Mouse (Mus musculus) kidney, embryonic 16.5 days (tissue): ENCODE results near the gene Per2. TPM values are rescaled to one million over a fixed set of nuclear protein-coding genes. Genes with fewer than 3 reads are reported as not detected.
"Not testable (repeated sequence)": the region's sequence is repeated elsewhere in the genome, so short reads cannot be mapped to it uniquely, and the experiment has no call there.

Source experiments
- ATAC-seq: fragments of 200-750 bp; cut with Nextera tagmentation; 2 replicates; pipeline ENCODE4 v1.8.0; 2017; ENCODE audit warnings: moderate TSS enrichment; ENCODE audit not compliant: low FRiP score, low TSS enrichment
- H3K27ac ChIP-seq: fragments of 300-500 bp; sonication (generic); 2 replicates; pipeline ENCODE4 v1.5.1; 2014; ENCODE audit warnings: low read length
- H3K27me3 ChIP-seq: fragments of 300-500 bp; sonication (generic); 2 replicates; pipeline ENCODE4 v1.6.1; 2014; ENCODE audit warnings: low read length, control low read depth, mixed read lengths; ENCODE audit not compliant: insufficient read depth
- H3K36me3 ChIP-seq: fragments of 300-500 bp; sonication (generic); 2 replicates; pipeline ENCODE4 v1.6.1; 2014; ENCODE audit warnings: low read length, control low read depth, mixed read lengths; ENCODE audit not compliant: insufficient read depth
- H3K4me1 ChIP-seq: fragments of 300-500 bp; sonication (generic); 2 replicates; pipeline ENCODE4 v1.6.1; 2014; ENCODE audit warnings: low read length, control low read depth, mixed read lengths; ENCODE audit not compliant: insufficient read depth
- H3K4me2 ChIP-seq: fragments of 300-500 bp; sonication (generic); replicated peaks from 2 replicates; pipeline ENCODE4 v1.6.1; 2014; ENCODE audit warnings: low read depth, low read length
- H3K4me3 ChIP-seq: fragments of 300-500 bp; sonication (generic); 2 replicates; pipeline ENCODE4 v1.5.1; 2014; ENCODE audit warnings: mild to moderate bottlenecking, low read length
- H3K9ac ChIP-seq: fragments of 300-500 bp; sonication (generic); replicated peaks from 2 replicates; pipeline ENCODE4 v1.6.1; 2014; ENCODE audit warnings: low read length
- H3K9me3 ChIP-seq: fragments of 300-500 bp; sonication (generic); 2 replicates; pipeline ENCODE4 v1.6.1; 2016; ENCODE audit warnings: low read length, control low read depth
- WGBS: fragments of 180-500 bp; shearing (Covaris S2); extraction: QIAGEN DNeasy Blood & Tissue Kit; methylation state at CpG from one replicate; pipeline ENCODE4 v1.1.7; 2014; 5-methylcytosine and 5-hydroxymethylcytosine counted together
- polyA plus RNA-seq: library from polyadenylated mRNA; unstranded; fragments of >200 nt; fragmentation: Nextera tagmentation; extraction: Ambion mirVana; gene quantifications from 2 replicates; pipeline ENCODE4 v1.2.1, GENCODE M21; 2015

Per2 gene
- polyA plus RNA-seq, 1 experiment from 2014 or later, result 4.2 TPM

- H3K9ac ChIP-seq, result no peak overlapping the region; the same call in 1 of the 2 replicates
- WGBS, result 52% methylated on average over 5 of the region's 5 CpGs
- H3K36me3 ChIP-seq, result no peaks in the 10 kb centered on the region
- H3K27me3 ChIP-seq, result no peaks in the 10 kb centered on the region
- no peak overlapping the region for H3K27ac ChIP-seq
- H3K4me2 ChIP-seq, result no peak overlapping the region
- no peaks in the 10 kb centered on the region for H3K4me1 ChIP-seq
- ATAC-seq, result 0 out of 2 replicates have a peak, but pooled peaks have one; percentile 9
- no peaks in the 10 kb centered on the region for H3K9me3 ChIP-seq
- no peak overlapping the region for H3K4me3 ChIP-seq
These were observed 24.9 kb upstream of the Per2 start for GRCm38 (mm10) chr1:91484011-91484346.

DNA sequence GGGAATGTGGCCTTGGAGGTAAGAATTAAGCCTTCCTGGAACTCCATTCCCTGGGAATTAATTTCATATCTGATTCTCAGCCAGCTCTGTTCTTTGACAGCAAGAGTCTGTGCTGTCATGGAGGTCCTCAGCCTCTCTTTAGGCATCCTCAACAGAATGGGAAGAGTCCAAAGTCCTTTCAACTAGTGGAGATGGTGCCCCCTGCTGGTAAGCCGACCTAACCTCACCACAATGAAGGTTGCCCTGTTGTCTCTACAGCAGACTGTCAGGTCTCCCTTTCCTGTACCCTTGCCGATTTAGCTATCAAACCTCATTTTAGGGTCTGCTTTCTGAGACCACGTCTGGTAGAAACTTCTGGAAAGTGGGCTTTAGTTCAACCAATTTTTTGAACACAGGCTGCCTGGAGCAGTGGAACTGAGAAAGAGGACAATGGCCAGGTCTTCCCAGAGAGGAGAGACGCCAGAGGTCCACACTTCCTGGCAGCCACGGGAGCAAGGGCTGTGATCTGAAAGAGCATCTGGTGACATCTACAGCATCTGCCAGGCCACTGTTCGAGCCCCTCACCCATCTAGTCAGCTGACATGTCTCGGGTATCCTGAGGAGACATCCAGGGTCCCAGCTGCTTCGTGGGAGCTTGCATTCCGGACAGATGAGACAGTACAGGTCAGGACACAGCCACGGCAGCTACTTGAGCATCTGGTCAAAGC, 24.3 kb upstream of the Per2 start:
- ATAC-seq, result peak; percentile 78
- Histone ChIP-seq H3K27ac (no peak overlapping the region), H3K4me2 (no peak overlapping the region), H3K36me3 (no peaks in the 10 kb centered on the region), H3K9me3 (no peaks in the 10 kb centered on the region), H3K4me1 (no peaks in the 10 kb centered on the region), H3K9ac (no peak overlapping the region; the same call in 1 of the 2 replicates), H3K27me3 (no peaks in the 10 kb centered on the region), H3K4me3 (no peak overlapping the region)
- WGBS, result 24% methylated on average over 10 of the region's 10 CpGs

GRCm38 (mm10) chr1:91482616-91483211, 23.6 kb upstream of the Per2 start:
- Histone ChIP-seq H3K4me1 (no peaks in the 10 kb centered on the region), H3K27me3 (no peaks in the 10 kb centered on the region), H3K9ac (no peak overlapping the region), H3K27ac (no peak overlapping the region), H3K4me3 (no peak overlapping the region), H3K36me3 (no peaks in the 10 kb centered on the region), H3K4me2 (no peak overlapping the region), H3K9me3 (no peaks in the 10 kb centered on the region)
- WGBS, result 68% methylated on average over 7 of the region's 7 CpGs
- ATAC-seq, result no peak

DNA sequence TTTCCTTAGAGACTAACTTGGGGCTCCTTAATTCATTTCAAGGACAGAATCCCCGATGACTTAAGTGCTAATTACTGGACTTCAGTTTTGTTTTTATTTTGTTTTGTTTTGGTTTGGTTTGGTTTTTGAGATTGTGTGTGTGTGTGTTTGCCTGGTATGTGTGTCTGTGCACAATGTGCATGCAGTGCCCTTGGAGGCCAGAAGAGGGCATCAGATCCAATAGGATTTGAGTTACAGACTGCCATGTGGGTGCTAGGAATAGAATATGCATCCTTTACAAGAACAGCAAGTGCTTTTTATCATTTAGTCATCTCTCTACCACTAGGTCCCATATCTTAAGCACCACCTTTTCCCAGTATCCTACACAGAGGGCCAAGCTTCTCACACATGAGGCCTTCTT, 19.8 kb upstream of the Per2 start:
- no peak for ATAC-seq
- Histone ChIP-seq H3K36me3 (no peaks in the 10 kb centered on the region), H3K4me1 (no peaks in the 10 kb centered on the region), H3K9me3 (no peaks in the 10 kb centered on the region), H3K27ac (no peak overlapping the region), H3K4me2 (no peak overlapping the region), H3K27me3 (no peaks in the 10 kb centered on the region), H3K4me3 (no peak overlapping the region), H3K9ac (no peak overlapping the region)
- WGBS, result 97% methylated on average over 1 of the region's 1 CpGs

- ATAC-seq, H3K27me3 ChIP-seq, H3K27ac ChIP-seq, H3K9me3 ChIP-seq, H3K4me3 ChIP-seq, H3K36me3 ChIP-seq, H3K4me1 ChIP-seq, H3K4me2 ChIP-seq, H3K9ac ChIP-seq: not testable (repeated sequence)
- 93% methylated on average over 8 of the region's 13 CpGs for WGBS
These were observed 19.0 kb upstream of the Per2 start for GRCm38 (mm10) chr1:91478145-91478544.

DNA sequence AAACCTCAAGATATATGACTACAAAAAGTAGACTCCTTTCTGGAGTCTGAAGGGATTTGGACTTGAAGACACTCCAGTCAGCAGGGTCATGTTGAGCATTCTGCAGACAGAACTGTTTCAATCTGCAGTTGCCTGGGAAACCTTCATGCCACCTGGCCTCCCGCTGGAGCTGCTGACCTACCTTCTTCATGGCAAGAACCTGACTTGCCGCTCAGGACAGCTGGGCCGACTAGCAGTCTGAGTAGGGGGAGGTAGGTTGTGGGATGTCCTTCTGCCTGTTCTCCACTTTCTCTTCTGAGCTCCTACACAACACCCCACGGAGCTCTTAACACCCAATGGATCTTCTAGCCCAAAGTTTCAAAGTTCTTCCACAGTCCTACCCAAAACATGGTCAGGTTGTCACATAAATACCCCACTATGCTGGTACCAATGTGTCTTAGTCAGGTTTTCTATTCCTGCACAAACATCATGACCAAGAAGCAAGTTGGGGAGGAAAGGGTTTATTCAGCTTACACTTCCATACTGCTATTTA, 10.8 kb upstream of the Per2 start:
- Histone ChIP-seq H3K27me3 (no peaks in the 10 kb centered on the region), H3K4me1 (no peaks in the 10 kb centered on the region), H3K9me3 (no peaks in the 10 kb centered on the region), H3K4me3 (no peak overlapping the region), H3K27ac (no peak overlapping the region), H3K4me2 (no peak overlapping the region), H3K36me3 (no peaks in the 10 kb centered on the region), H3K9ac (no peak overlapping the region)
- ATAC-seq, result no peak
- WGBS, result 85% methylated on average over 4 of the region's 4 CpGs

GRCm38 (mm10) chr1:91466186-91466585, 7.1 kb upstream of the Per2 start:
- H3K36me3 ChIP-seq, result no peaks in the 10 kb centered on the region
- H3K9me3 ChIP-seq, result no peaks in the 10 kb centered on the region
- WGBS, result 73% methylated on average over 6 of the region's 6 CpGs
- no peak for ATAC-seq
- H3K27me3 ChIP-seq, result no peaks in the 10 kb centered on the region
- H3K4me1 ChIP-seq, result 0 out of 2 replicates have a peak, but pooled peaks cover 2% of the 10 kb centered on the region
- 0 out of 2 replicates have a peak overlapping the region, but pooled peaks have one; percentile 34 for H3K27ac ChIP-seq
- no peak overlapping the region for H3K9ac ChIP-seq
- no peak overlapping the region for H3K4me2 ChIP-seq
- no peak overlapping the region for H3K4me3 ChIP-seq

DNA sequence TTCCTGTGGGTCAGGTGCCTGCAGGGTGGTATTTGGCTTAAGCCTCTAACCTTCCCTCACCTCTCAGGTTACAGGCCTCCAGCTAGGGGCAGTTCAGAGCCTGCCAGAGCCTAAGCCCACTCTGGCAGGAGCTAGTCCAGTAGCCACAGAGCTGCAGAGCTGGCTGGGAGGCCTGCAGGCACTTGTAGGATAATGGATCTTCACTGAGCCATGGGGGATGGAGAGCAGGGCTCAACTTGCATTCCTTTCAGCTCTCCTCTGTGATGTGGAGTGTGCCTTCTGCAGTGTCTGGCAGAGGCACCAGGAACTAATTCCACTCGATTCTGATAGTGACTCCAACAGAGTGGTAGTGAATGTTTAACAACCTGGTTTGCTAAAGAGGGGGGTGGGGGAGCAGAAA, 6.1 kb upstream of the Per2 start:
- Histone ChIP-seq H3K36me3 (no peaks in the 10 kb centered on the region), H3K4me1 (peaks cover 4% of the 10 kb centered on the region), H3K27me3 (no peaks in the 10 kb centered on the region), H3K9me3 (no peaks in the 10 kb centered on the region), H3K4me2 (no peak overlapping the region), H3K9ac (peak overlapping the region; percentile 7; the same call in 1 of the 2 replicates), H3K27ac (peak overlapping the region; percentile 82), H3K4me3 (no peak overlapping the region)
- ATAC-seq, result peak; percentile 86
- 7% methylated on average over 1 of the region's 1 CpGs for WGBS

- H3K4me2 ChIP-seq, result no peak overlapping the region
- no peaks in the 10 kb centered on the region for H3K9me3 ChIP-seq
- peaks cover 11% of the 10 kb centered on the region for H3K4me1 ChIP-seq
- ATAC-seq, result no peak
- H3K36me3 ChIP-seq, result no peaks in the 10 kb centered on the region
- no peak overlapping the region for H3K4me3 ChIP-seq
- no peaks in the 10 kb centered on the region for H3K27me3 ChIP-seq
- no peak overlapping the region for H3K9ac ChIP-seq
- peak overlapping the region; percentile 82; the same call in 1 of the 2 replicates for H3K27ac ChIP-seq
- WGBS, result 66% methylated on average over 5 of the region's 5 CpGs
These were observed 5.3 kb upstream of the Per2 start for GRCm38 (mm10) chr1:91464436-91464835.

DNA sequence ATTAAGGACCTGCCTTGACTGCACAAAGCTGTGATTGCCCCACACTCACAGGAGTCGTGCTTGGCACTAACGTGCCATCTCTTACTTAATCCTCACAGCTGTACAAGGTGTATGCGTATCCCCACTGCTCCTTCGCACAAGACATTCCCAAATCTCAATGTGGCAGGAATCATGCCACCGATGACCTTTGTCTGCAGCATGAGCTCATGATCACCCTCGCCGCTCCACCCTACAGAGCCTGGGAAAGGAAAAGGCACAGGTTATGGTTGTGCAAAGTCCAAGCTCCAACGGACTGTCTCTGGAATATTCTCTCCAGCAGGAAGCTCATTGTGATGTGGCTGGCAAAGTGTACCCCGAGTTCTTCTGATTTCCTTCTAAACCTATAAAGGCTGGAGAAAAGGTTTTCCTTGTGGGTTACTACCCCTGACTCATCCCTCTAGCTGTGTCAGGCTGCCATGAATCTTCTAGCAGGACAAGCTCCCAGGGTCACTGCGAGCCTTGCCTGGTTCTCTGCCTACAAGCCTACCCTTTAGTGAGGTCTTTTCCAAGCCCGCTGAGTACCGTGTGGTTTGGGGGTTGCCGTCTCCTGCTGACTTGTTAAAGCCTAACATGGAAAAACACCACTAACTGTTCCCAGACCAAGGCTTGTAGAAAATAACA, 4.3 kb upstream of the Per2 start:
- Histone ChIP-seq H3K36me3 (no peaks in the 10 kb centered on the region), H3K4me1 (peaks cover 15% of the 10 kb centered on the region), H3K4me2 (no peak overlapping the region), H3K27me3 (no peaks in the 10 kb centered on the region), H3K4me3 (no peak overlapping the region), H3K9ac (no peak overlapping the region), H3K9me3 (no peaks in the 10 kb centered on the region), H3K27ac (no peak overlapping the region)
- no peak for ATAC-seq
- WGBS, result 86% methylated on average over 13 of the region's 13 CpGs
